Mouse (Mus musculus): ENCODE data around the gene Ccdc24. TPM values are rescaled to one million over a fixed set of nuclear protein-coding genes. Genes with fewer than 3 reads are reported as not detected.
A peak's percentile ranks its signal among the peaks of the same experiment; 100 is the strongest.

Gene Ccdc24
- total and polyA plus RNA-seq, 3 experiments = not detected

DNA sequence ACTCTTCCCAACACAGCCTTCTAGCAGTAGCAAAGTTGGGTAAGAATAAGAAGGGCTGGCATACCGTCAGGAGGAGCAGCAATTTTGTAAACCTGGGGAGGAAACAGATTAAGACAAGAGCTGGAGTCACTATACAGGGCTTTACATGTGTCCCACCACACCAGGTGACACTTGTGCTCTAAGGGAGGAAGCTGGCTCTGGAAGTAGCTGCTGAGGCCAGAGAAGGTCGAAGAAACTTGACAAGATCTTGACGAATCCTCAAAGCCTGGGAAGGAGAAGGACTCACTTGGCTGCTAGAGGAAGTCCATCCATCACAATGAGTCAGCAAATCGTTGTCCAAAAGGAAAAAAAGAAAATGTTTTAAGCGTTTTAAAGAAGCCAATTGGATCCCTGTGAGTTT lies 44.0 kb upstream of the Ccdc24 start:
- ATAC-seq (ENCODE audit: extremely low read depth, insufficient number of reproducible peaks, low FRiP score, poor library complexity, severe bottlenecking) = no peak
- H3K36me3 ChIP-seq (replicated peaks) = peaks cover 25% of the 10 kb centered on the region
- DNase-seq (ENCODE audit: low spot score) = no peak
- no peak for TF ChIP-seq GATA2 (IDR thresholded peaks at IDR 0.05; ENCODE audit: borderline replicate concordance, low read depth, low read length)
- TF ChIP-seq GATA1 (IDR thresholded peaks at IDR 0.05; ENCODE audit: borderline replicate concordance, low read length) = no peak
- no peak for TF ChIP-seq POLR2AphosphoS5 (IDR thresholded peaks at IDR 0.05; ENCODE audit: insufficient replicate concordance, low read depth, low read length)
- TF ChIP-seq CTCF (IDR thresholded peaks at IDR 0.05; ENCODE audit: low read depth, low read length) = no peak
- TF ChIP-seq TAL1 (conservative IDR thresholded peaks at IDR 0.05; ENCODE audit: low read depth, low read length) = no peak
- H3K27me3 ChIP-seq (ENCODE audit: insufficient read depth, low read length) = 0 out of 2 replicates have a peak, but pooled peaks cover 3% of the 10 kb centered on the region
- no peaks in the 10 kb centered on the region for H3K9me3 ChIP-seq (replicated peaks)
- peaks cover 43% of the 10 kb centered on the region for H3K4me1 ChIP-seq (ENCODE audit: insufficient read depth, low read depth, low read length)
- no peak overlapping the region for H3K4me3 ChIP-seq (ENCODE audit: low read depth, low read length)

DNA sequence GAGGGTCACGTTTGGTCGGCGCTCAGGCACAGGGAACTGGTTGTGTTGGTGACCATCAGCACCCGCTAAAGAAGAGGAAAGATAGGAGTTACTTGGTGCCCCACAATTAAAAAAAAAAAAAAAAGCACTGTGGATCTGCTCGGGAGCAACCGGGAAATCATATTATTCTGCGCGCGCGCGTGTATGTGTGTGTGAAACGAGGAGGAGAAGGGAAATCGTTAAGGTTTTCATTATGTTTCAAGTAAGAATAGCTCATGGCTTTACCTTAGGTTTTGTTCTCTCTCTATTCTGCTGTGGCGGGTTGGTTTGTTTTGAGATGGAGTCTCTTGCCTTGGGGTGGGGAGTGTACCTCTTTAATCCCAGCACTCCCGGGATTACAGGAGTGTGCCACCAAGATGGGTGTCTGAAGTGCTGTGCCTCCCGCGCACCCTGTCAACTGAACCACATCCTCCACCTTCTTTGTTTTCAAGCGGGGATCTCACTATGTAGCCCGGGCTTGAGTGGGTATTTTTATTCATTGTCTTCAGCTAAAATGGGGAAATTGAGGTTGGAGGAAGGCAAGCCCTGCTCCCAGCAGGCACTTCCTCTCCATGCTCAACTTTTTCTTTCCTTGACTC lies 43.2 kb upstream of the Ccdc24 start:
- Histone ChIP-seq H3K4me3 (ENCODE audit: low read depth, low read length) (peak overlapping the region; percentile 82), H3K4me1 (ENCODE audit: insufficient read depth, low read depth, low read length) (peaks cover 43% of the 10 kb centered on the region), H3K36me3 (replicated peaks) (peaks cover 31% of the 10 kb centered on the region), H3K27me3 (ENCODE audit: insufficient read depth, low read length) (0 out of 2 replicates have a peak, but pooled peaks cover 3% of the 10 kb centered on the region), H3K9me3 (replicated peaks) (no peaks in the 10 kb centered on the region)
- TF ChIP-seq CTCF (IDR thresholded peaks at IDR 0.05; ENCODE audit: low read depth, low read length) (no peak), GATA2 (IDR thresholded peaks at IDR 0.05; ENCODE audit: borderline replicate concordance, low read depth, low read length) (no peak), POLR2AphosphoS5 (IDR thresholded peaks at IDR 0.05; ENCODE audit: insufficient replicate concordance, low read depth, low read length) (no peak), GATA1 (IDR thresholded peaks at IDR 0.05; ENCODE audit: borderline replicate concordance, low read length) (no peak), TAL1 (conservative IDR thresholded peaks at IDR 0.05; ENCODE audit: low read depth, low read length) (no peak)
- ATAC-seq (ENCODE audit: extremely low read depth, insufficient number of reproducible peaks, low FRiP score, poor library complexity, severe bottlenecking) (no peak), DNase-seq (ENCODE audit: low spot score) (peak; percentile 39)

DNA sequence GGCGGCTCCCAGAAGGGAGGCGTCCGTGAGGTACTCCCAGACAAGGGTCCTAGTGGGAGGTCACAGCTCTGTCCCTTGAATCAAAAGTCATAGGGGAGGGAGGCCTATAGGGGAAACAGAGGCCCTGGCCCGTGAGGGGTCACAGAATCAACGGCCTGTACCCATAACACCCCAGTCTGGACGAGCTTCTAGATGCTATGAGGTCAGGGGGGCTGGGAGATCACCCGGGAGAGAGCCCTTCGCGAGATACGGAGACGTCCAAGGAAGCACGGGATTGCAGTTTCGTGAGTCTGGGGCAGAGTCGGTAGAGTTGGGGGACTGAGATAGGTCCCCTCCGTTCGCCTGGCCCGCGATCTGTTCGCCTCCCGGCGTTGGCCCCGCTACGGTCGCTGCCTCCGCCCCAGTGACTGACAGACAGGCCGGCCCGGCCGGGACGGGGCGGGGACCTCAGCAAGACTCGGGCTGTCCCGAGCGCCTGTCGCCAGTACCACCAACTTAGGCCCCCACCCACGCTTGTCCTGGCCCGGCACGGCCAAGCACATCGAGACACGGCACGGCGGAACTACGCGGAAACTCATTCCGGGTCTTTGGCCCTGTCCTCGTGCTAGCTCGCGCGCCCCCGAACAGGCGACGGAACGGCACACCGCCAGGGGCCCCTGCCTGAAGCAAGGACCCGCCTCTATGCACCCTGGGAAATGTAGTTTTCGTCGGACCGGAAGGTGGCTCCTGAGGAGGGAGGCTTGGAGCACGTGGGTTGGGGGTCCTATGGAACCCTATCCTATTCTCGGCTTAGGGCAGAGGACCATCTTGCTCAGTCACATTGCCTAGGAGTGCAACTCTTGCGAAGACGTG lies 42.5 kb upstream of the Ccdc24 start, which contains the start of gene Ipo13:
Gene Ipo13, minus strand, starts transcription at position 409 of the 852 bp plus-strand sequence.
- peak; percentile 76 for ATAC-seq (ENCODE audit: extremely low read depth, insufficient number of reproducible peaks, low FRiP score, poor library complexity, severe bottlenecking)

DNA sequence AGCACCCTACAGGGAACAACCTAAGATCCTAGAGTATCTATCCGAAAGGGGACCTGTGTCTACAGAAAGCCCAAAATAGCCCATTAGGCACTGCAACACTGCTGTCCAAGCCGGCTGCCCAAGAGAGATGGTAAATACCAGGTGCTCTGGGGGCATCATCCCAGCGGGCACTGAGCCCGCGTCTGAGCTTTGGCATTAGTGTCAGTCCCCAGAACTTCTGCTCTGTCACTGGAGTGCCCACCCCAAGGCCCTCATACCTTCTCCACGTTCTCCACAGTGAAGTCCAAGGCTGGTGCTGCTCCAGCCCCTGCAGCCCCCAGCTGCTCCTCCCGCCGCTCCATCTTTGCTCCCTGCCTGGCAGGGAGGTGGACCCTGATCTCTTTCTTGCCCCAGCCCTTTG lies 41.7 kb upstream of the Ccdc24 start:
- H3K27me3 ChIP-seq (ENCODE audit: insufficient read depth, low read length) = 0 out of 2 replicates have a peak, but pooled peaks cover 3% of the 10 kb centered on the region
- TF ChIP-seq TAL1 (conservative IDR thresholded peaks at IDR 0.05; ENCODE audit: low read depth, low read length) (no peak), GATA2 (IDR thresholded peaks at IDR 0.05; ENCODE audit: borderline replicate concordance, low read depth, low read length) (no peak), GATA1 (IDR thresholded peaks at IDR 0.05; ENCODE audit: borderline replicate concordance, low read length) (no peak), CTCF (IDR thresholded peaks at IDR 0.05; ENCODE audit: low read depth, low read length) (no peak), POLR2AphosphoS5 (IDR thresholded peaks at IDR 0.05; ENCODE audit: insufficient replicate concordance, low read depth, low read length) (no peak)
- peaks cover 43% of the 10 kb centered on the region for H3K4me1 ChIP-seq (ENCODE audit: insufficient read depth, low read depth, low read length)
- ATAC-seq (ENCODE audit: extremely low read depth, insufficient number of reproducible peaks, low FRiP score, poor library complexity, severe bottlenecking) (no peak), DNase-seq (ENCODE audit: low spot score) (no peak)
- H3K36me3 ChIP-seq (replicated peaks) = peaks cover 43% of the 10 kb centered on the region
- no peaks in the 10 kb centered on the region for H3K9me3 ChIP-seq (replicated peaks)
- H3K4me3 ChIP-seq (ENCODE audit: low read depth, low read length) = peak overlapping the region; percentile 82

More for the DNA sequence above, 42.5 kb upstream of the Ccdc24 start, which contains the start of gene Ipo13:
- Histone ChIP-seq H3K4me3 (ENCODE audit: low read depth, low read length) (peak within 1 kb of the TSS; percentile 82), H3K9me3 (replicated peaks) (no peaks in the 10 kb centered on the region), H3K4me1 (ENCODE audit: insufficient read depth, low read depth, low read length) (peaks cover 43% of the 10 kb centered on the region), H3K27me3 (ENCODE audit: insufficient read depth, low read length) (0 out of 2 replicates have a peak, but pooled peaks cover 3% of the 10 kb centered on the region), H3K36me3 (replicated peaks) (peaks cover 36% of the 10 kb centered on the region)
- DNase-seq (ENCODE audit: low spot score) = peak; percentile 96
- TF ChIP-seq GATA1 (IDR thresholded peaks at IDR 0.05; ENCODE audit: borderline replicate concordance, low read length) (no peak), POLR2AphosphoS5 (IDR thresholded peaks at IDR 0.05; ENCODE audit: insufficient replicate concordance, low read depth, low read length) (no peak), CTCF (IDR thresholded peaks at IDR 0.05; ENCODE audit: low read depth, low read length) (no peak), GATA2 (IDR thresholded peaks at IDR 0.05; ENCODE audit: borderline replicate concordance, low read depth, low read length) (no peak), TAL1 (conservative IDR thresholded peaks at IDR 0.05; ENCODE audit: low read depth, low read length) (no peak)

DNA sequence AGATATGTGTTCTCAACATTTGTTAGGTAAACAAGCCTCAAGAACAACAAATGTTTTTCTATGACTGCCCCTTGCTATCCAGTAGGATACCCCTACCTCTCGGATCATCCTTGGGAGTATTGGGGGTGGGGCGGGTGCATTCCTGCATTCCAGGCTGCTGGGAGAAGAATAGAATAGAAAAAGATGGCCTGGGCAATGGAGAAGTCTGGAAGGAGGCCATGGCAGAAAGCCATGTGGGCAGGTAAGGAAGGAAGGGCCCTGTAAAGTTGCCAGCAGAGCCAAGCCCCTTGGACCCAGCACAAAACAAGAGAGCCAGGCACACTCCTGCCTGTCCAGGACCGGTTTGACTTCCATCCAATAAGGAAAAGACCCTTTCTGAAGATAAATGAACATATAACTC lies 41.1 kb upstream of the Ccdc24 start:
- no peak for DNase-seq (ENCODE audit: low spot score)
- no peak for ATAC-seq (ENCODE audit: extremely low read depth, insufficient number of reproducible peaks, low FRiP score, poor library complexity, severe bottlenecking)
- H3K27me3 ChIP-seq (ENCODE audit: insufficient read depth, low read length) = no peaks in the 10 kb centered on the region
- H3K4me3 ChIP-seq (ENCODE audit: low read depth, low read length) = no peak overlapping the region; the same call in 1 of the 2 replicates
- peaks cover 48% of the 10 kb centered on the region for H3K36me3 ChIP-seq (replicated peaks)
- TF ChIP-seq TAL1 (conservative IDR thresholded peaks at IDR 0.05; ENCODE audit: low read depth, low read length) = no peak
- no peak for TF ChIP-seq GATA1 (IDR thresholded peaks at IDR 0.05; ENCODE audit: borderline replicate concordance, low read length)
- TF ChIP-seq CTCF (IDR thresholded peaks at IDR 0.05; ENCODE audit: low read depth, low read length) = no peak
- no peak for TF ChIP-seq POLR2AphosphoS5 (IDR thresholded peaks at IDR 0.05; ENCODE audit: insufficient replicate concordance, low read depth, low read length)
- no peak for TF ChIP-seq GATA2 (IDR thresholded peaks at IDR 0.05; ENCODE audit: borderline replicate concordance, low read depth, low read length)
- H3K9me3 ChIP-seq (replicated peaks) = no peaks in the 10 kb centered on the region
- H3K4me1 ChIP-seq (ENCODE audit: insufficient read depth, low read depth, low read length) = peaks cover 43% of the 10 kb centered on the region
